Mouse (Mus musculus) kidney, adult 10 weeks (tissue): ENCODE results near the gene Olfr668. TPM values are rescaled to one million over a fixed set of nuclear protein-coding genes. Genes with fewer than 3 reads are reported as not detected.

Experiments used
- polyA plus RNA-seq: library from polyadenylated mRNA; stranded (reverse); fragments of 350-450 nt; fragmentation: Illumina TruSeq; extraction: RNeasy Lipid Tissue Mini Kit (QIAGEN cat#74804); gene quantifications from one replicate; pipeline ENCODE4 v1.2.3, GENCODE M21; 2014; ENCODE audit warnings: low read depth, low replicate concordance

Olfr668 gene
- not detected for polyA plus RNA-seq

DNA sequence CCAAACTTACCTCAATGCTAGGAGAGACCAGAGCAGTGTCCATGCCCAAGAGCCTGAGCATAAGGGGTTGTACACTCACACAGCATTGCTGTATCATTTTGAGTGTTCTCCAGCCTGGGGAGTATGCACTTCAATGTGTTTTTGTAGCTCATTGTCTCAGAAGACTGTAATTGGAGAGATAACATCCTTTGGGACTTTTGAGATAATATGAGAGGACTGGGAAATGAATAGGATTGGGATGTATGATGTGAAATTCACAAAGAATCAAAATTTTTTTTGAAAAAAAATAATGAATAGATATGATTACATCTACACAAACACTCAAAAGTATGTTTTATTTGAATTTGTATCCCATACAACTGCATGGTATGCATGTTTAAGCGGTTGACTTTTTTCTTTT, at the start of gene Olfr668:
TSS of gene Olfr668 (minus strand) at position 101 of the 400 bp plus-strand sequence.

DNA sequence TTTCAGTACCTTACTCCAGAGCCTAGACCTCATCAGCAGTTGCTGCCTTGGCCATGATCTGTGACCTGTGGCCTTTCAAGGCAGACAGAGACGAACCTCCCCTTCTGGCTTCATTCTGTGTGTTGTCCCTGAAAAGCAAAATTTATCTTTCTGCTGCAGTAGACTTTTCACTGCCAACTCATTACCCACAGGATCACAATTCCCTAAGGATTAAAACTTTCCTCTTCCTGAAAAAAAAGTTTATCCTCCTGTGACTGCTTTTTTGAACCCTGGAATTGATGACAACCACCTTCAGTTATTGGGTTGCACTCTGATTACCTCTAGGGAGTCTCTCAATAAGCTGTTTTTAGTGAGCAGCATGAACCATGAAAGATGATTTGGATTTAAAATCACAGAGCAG, 34.7 kb upstream of the Olfr668 start, which contains the start of gene Olfr670:
TSS of gene Olfr670 (minus strand) at position 101 of the 400 bp plus-strand sequence.

DNA sequence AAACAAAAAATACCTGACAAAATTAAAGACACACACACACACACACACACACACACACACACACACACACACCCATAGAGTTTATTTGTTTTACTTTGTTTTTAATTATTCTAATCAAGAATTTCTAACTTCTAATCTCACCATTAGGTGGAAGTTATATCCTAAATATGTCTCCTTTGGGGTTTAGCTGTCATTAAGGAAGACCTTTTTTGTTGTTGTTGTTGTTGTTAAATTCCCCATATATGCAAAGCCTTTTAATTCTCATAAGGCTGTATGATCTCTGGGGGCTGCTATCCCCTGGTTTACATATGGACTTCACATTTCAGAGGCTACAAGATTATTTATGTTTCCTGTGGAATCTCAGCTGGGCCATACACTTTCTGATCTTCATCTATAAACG, 6.1 kb upstream of the Olfr668 start, which contains the start of gene Olfr669:
TSS of gene Olfr669 (plus strand) at position 301 of the 400 bp plus-strand sequence.

GRCm38 (mm10) chr7:104921382-104921781, 6.5 kb downstream of the Olfr668 start, which contains the start of gene Olfr667:
Olfr667 (minus strand) TSS chr7:104921482.

GRCm38 (mm10) chr7:104895852-104896251, 32.0 kb downstream of the Olfr668 start, which contains the start of gene Olfr666:
Olfr666 (minus strand) TSS chr7:104895952.

GRCm38 (mm10) chr7:104877731-104878130, 50.1 kb downstream of the Olfr668 start, which contains the start of gene Olfr665:
Olfr665 (plus strand) TSS chr7:104878031.

Other genes with a start within 250 kb of the Olfr668 start
- gene Olfr661, start 241.6 kb downstream of the Olfr668 start, polyA plus RNA-seq, result not detected
- gene Usp17le, start 150.6 kb downstream of the Olfr668 start, polyA plus RNA-seq, result not detected
- not detected for gene Usp17lb, start 85.5 kb downstream of the Olfr668 start, polyA plus RNA-seq
- not detected for gene Usp17la, start 71.0 kb downstream of the Olfr668 start, polyA plus RNA-seq
- gene Olfr665, start 50.0 kb downstream of the Olfr668 start, polyA plus RNA-seq, result not detected
- gene Olfr666, start 32.1 kb downstream of the Olfr668 start, polyA plus RNA-seq, result not detected
- not detected for gene Olfr667, start 6.6 kb downstream of the Olfr668 start, polyA plus RNA-seq
- not detected for gene Olfr669, start 6.2 kb upstream of the Olfr668 start, polyA plus RNA-seq
- not detected for gene Olfr670, start 34.6 kb upstream of the Olfr668 start, polyA plus RNA-seq
- not detected for gene Olfr671, start 51.1 kb upstream of the Olfr668 start, polyA plus RNA-seq
- not detected for gene Olfr672, start 74.0 kb upstream of the Olfr668 start, polyA plus RNA-seq
- gene Olfr675, start 100.4 kb upstream of the Olfr668 start, polyA plus RNA-seq, result not detected
- not detected for gene Olfr676, start 104.6 kb upstream of the Olfr668 start, polyA plus RNA-seq
- gene Olfr677, start 123.3 kb upstream of the Olfr668 start, polyA plus RNA-seq, result not detected
- gene Olfr678, start 136.4 kb upstream of the Olfr668 start, polyA plus RNA-seq, result not detected
- not detected for gene Olfr679, start 153.1 kb upstream of the Olfr668 start, polyA plus RNA-seq
- gene Olfr680-ps1, start 164.8 kb upstream of the Olfr668 start, polyA plus RNA-seq, result not detected
- gene Olfr681, start 188.8 kb upstream of the Olfr668 start, polyA plus RNA-seq, result not detected
- gene Olfr683, start 219.0 kb upstream of the Olfr668 start, polyA plus RNA-seq, result not detected
- not detected for gene Olfr684, start 235.6 kb upstream of the Olfr668 start, polyA plus RNA-seq